Mouse (Mus musculus) C2C12 (cell line): ENCODE results near the gene Apobec1. TPM values are rescaled to one million over a fixed set of nuclear protein-coding genes. Genes with fewer than 3 reads are reported as not detected.

Experiments
- H3K27me3 ChIP-seq: one replicate; pipeline ENCODE4 v1.6.1; 2011; ENCODE audit not compliant: control insufficient read depth, insufficient read depth, insufficient read length
- H3K36me3 ChIP-seq: one replicate; pipeline ENCODE4 v1.6.1; 2011; ENCODE audit not compliant: control insufficient read depth, insufficient read depth
- H3K4me3 ChIP-seq: one replicate; pipeline ENCODE4 v1.5.1; 2011; ENCODE audit warnings: mild to moderate bottlenecking, control low read depth; ENCODE audit not compliant: poor library complexity, insufficient read depth, severe bottlenecking
- H3K79me2 ChIP-seq: one replicate; pipeline ENCODE4 v1.6.1; 2011; ENCODE audit not compliant: control insufficient read depth, insufficient read depth
- H3K79me3 ChIP-seq: one replicate; pipeline ENCODE4 v1.6.1; 2011; ENCODE audit warnings: low read depth, control low read depth
- H3ac ChIP-seq: one replicate; pipeline ENCODE3; 2011; ENCODE audit warnings: low read depth; ENCODE audit not compliant: control insufficient read depth, insufficient read length
- CEBPB ChIP-seq: IDR thresholded peaks from one replicate; pipeline ENCODE4 v1.6.1; 2011; ENCODE audit warnings: low read depth, mild to moderate bottlenecking, control low read depth, moderate library complexity
- CTCF ChIP-seq: IDR thresholded peaks from one replicate; pipeline ENCODE4 v1.5.1; 2011; ENCODE audit not compliant: control insufficient read depth, insufficient read depth, insufficient read length
- FOSL1 ChIP-seq: IDR thresholded peaks from one replicate; pipeline ENCODE4 v1.8.0; 2011; ENCODE audit warnings: mild to moderate bottlenecking, low read length; ENCODE audit not compliant: poor library complexity, insufficient read depth, severe bottlenecking
- MAX ChIP-seq: IDR thresholded peaks from one replicate; pipeline ENCODE4 v1.6.1; 2011; ENCODE audit warnings: mild to moderate bottlenecking, control low read depth
- MYOD1 ChIP-seq: IDR thresholded peaks from one replicate; pipeline ENCODE4 v1.6.1; 2011; ENCODE audit warnings: low read depth; ENCODE audit not compliant: control insufficient read depth, insufficient read length
- MYOG ChIP-seq: IDR thresholded peaks from one replicate; pipeline ENCODE4 v1.6.1; 2011; ENCODE audit not compliant: control insufficient read depth, insufficient read length; ENCODE audit errors: extremely low read depth
- USF1 ChIP-seq: IDR thresholded peaks from one replicate; pipeline ENCODE4 v1.6.1; 2011; ENCODE audit warnings: low read depth, mild to moderate bottlenecking, control low read depth, moderate library complexity
- polyA plus RNA-seq: library from polyadenylated mRNA; unstranded; fragments of >200 nt; fragmentation: generic; extraction: Trizol; gene quantifications from one replicate; pipeline ENCODE4 v1.2.1, GENCODE M21; 2012; ENCODE audit warnings: missing spikeins

The Apobec1 gene
- polyA plus RNA-seq, 1 experiment = 1.1 TPM

- Histone ChIP-seq H3K27me3 (no peaks in the 10 kb centered on the region), H3ac (no peak overlapping the region), H3K36me3 (no peaks in the 10 kb centered on the region), H3K4me3 (no peak overlapping the region), H3K79me2 (no peaks in the 10 kb centered on the region), H3K79me3 (no peaks in the 10 kb centered on the region)
- TF ChIP-seq FOSL1 (no peak), USF1 (no peak), CEBPB (no peak), CTCF (no peak), MYOD1 (no peak), MAX (no peak), MYOG (no peak)
These were observed 41.2 kb downstream of the Apobec1 start for GRCm38 (mm10) chr6:122561005-122561404.

- Histone ChIP-seq H3K27me3 (no peaks in the 10 kb centered on the region), H3K79me3 (no peaks in the 10 kb centered on the region), H3ac (no peak overlapping the region), H3K79me2 (no peaks in the 10 kb centered on the region), H3K36me3 (no peaks in the 10 kb centered on the region), H3K4me3 (no peak overlapping the region)
- TF ChIP-seq CTCF (peak; percentile 30), CEBPB (no peak)
These were observed 41.8 kb downstream of the Apobec1 start for GRCm38 (mm10) chr6:122560427-122560826.

GRCm38 (mm10) chr6:122556959-122557561 lies 45.2 kb downstream of the Apobec1 start:
- no peak overlapping the region for H3K4me3 ChIP-seq
- TF ChIP-seq FOSL1 (no peak), CTCF (peak; percentile 6)
- H3K27me3 ChIP-seq = no peaks in the 10 kb centered on the region
- no peak overlapping the region for H3ac ChIP-seq
- H3K79me3 ChIP-seq = no peaks in the 10 kb centered on the region
- no peaks in the 10 kb centered on the region for H3K79me2 ChIP-seq
- H3K36me3 ChIP-seq = no peaks in the 10 kb centered on the region

- no peak overlapping the region for H3K4me3 ChIP-seq
- TF ChIP-seq MYOG (no peak), CEBPB (no peak)
- no peaks in the 10 kb centered on the region for H3K36me3 ChIP-seq
- H3K79me3 ChIP-seq = no peaks in the 10 kb centered on the region
- H3ac ChIP-seq = no peak overlapping the region
- H3K27me3 ChIP-seq = no peaks in the 10 kb centered on the region
- no peaks in the 10 kb centered on the region for H3K79me2 ChIP-seq
These were observed 47.0 kb downstream of the Apobec1 start for GRCm38 (mm10) chr6:122555266-122555665.

- no peaks in the 10 kb centered on the region for H3K79me2 ChIP-seq
- H3ac ChIP-seq = no peak overlapping the region
- H3K36me3 ChIP-seq = no peaks in the 10 kb centered on the region
- H3K4me3 ChIP-seq = no peak overlapping the region
- TF ChIP-seq FOSL1 = no peak
- no peak for TF ChIP-seq MAX
- no peak for TF ChIP-seq CEBPB
- H3K79me3 ChIP-seq = no peaks in the 10 kb centered on the region
- no peaks in the 10 kb centered on the region for H3K27me3 ChIP-seq
These were observed 48.1 kb downstream of the Apobec1 start for GRCm38 (mm10) chr6:122554102-122554501.

GRCm38 (mm10) chr6:122553606-122554005 lies 48.6 kb downstream of the Apobec1 start, which contains the start of gene Aicda:
Gene Aicda (plus strand): TSS chr6:122553801.
- Histone ChIP-seq H3K79me3 (no peaks in the 10 kb centered on the region), H3ac (no peak within 1 kb of the TSS), H3K27me3 (no peaks in the 10 kb centered on the region), H3K79me2 (no peaks in the 10 kb centered on the region), H3K4me3 (no peak within 1 kb of the TSS), H3K36me3 (no peaks in the 10 kb centered on the region)
- no peak for TF ChIP-seq FOSL1
- TF ChIP-seq MYOD1 = no peak
- no peak for TF ChIP-seq CTCF
- no peak for TF ChIP-seq CEBPB
- TF ChIP-seq MYOG = no peak
- no peak for TF ChIP-seq USF1
- no peak for TF ChIP-seq MAX
